8 mouse cellular contexts compared by ENCODE assay signal in genomic region chr15:100910381-100910841, GRCm38 (mm10). TPM values are rescaled to one million over a fixed set of nuclear protein-coding genes. Genes with fewer than 3 reads are reported as not detected.
DNase-seq lines count a peak whose midpoint lies in the region; ATAC-seq and TF ChIP-seq lines count a peak whose summit lies in the region.

No protein-coding gene starts in this region.

- no peak for TF ChIP-seq CTCF in hindbrain, postnatal 0 days (IDR thresholded peaks at IDR 0.05; ENCODE audit: low read depth)
- no peak for TF ChIP-seq CTCF in lung, adult 2 months (IDR thresholded peaks at IDR 0.05; ENCODE audit: insufficient read depth, low read length)

- H3K9me3 ChIP-seq in embryonic facial prominence, embryonic 10.5 days: no peaks in the 10 kb centered on the region
- H3K9me3 ChIP-seq in hindbrain, postnatal 0 days (ENCODE audit: low read length): no peaks in the 10 kb centered on the region
- H3K9me3 ChIP-seq in neural tube, embryonic 13.5 days: no peaks in the 10 kb centered on the region
- no peaks in the 10 kb centered on the region for H3K9me3 ChIP-seq in heart, embryonic 11.5 days (replicated peaks; ENCODE audit: control insufficient read depth, low read length)

- no peaks in the 10 kb centered on the region for H3K36me3 ChIP-seq in embryonic facial prominence, embryonic 10.5 days (replicated peaks)
- H3K36me3 ChIP-seq in hindbrain, postnatal 0 days (ENCODE audit: insufficient read depth, low read length): no peaks in the 10 kb centered on the region
- no peaks in the 10 kb centered on the region for H3K36me3 ChIP-seq in neural tube, embryonic 13.5 days
- no peaks in the 10 kb centered on the region for H3K36me3 ChIP-seq in heart, embryonic 11.5 days (ENCODE audit: control insufficient read depth, insufficient read depth, low read length)

- DNase-seq in adrenal gland, postnatal 14 days: peak; percentile 38
- DNase-seq in embryonic facial prominence, embryonic 10.5 days (ENCODE audit: low spot score): no peak
- peak; percentile 72 for DNase-seq in hindbrain, postnatal 0 days (ENCODE audit: low spot score)
- no peak for DNase-seq in heart, adult 9 months (ENCODE audit: low spot score in 2 of 2)
- DNase-seq in lung, adult 2 months: no peak

- H3K4me1 ChIP-seq in embryonic facial prominence, embryonic 10.5 days: peaks cover 57% of the 10 kb centered on the region
- peaks cover 12% of the 10 kb centered on the region for H3K4me1 ChIP-seq in hindbrain, postnatal 0 days (ENCODE audit: insufficient read depth, low read length)
- peaks cover 39% of the 10 kb centered on the region for H3K4me1 ChIP-seq in neural tube, embryonic 13.5 days (replicated peaks)
- peaks cover 3% of the 10 kb centered on the region; the same call in 1 of the 2 replicates for H3K4me1 ChIP-seq in heart, embryonic 11.5 days (ENCODE audit: control insufficient read depth, insufficient read depth, low read length)
- H3K4me1 ChIP-seq in lung, adult 2 months (ENCODE audit: control insufficient read depth, insufficient read depth, low read length): no peaks in the 10 kb centered on the region; the same call in 1 of the 2 replicates

- peak; percentile 48 for ATAC-seq in hindbrain, postnatal 0 days
- no peak for ATAC-seq in neural tube, embryonic 13.5 days (ENCODE audit: low read depth)
- no peak for ATAC-seq in heart, embryonic 11.5 days (replicated peaks; ENCODE audit: insufficient number of reproducible peaks, low FRiP score, low TSS enrichment)
- ATAC-seq in megakaryocyte, adult 5-6 weeks (ENCODE audit: poor library complexity, severe bottlenecking): no peak

- no peak overlapping the region for H3K4me3 ChIP-seq in embryonic facial prominence, embryonic 10.5 days
- H3K4me3 ChIP-seq in hindbrain, postnatal 0 days (ENCODE audit: low read length): no peak overlapping the region
- no peak overlapping the region for H3K4me3 ChIP-seq in neural tube, embryonic 13.5 days
- H3K4me3 ChIP-seq in heart, embryonic 11.5 days (ENCODE audit: low read depth, low read length): no peak overlapping the region
- no peak overlapping the region for H3K4me3 ChIP-seq in lung, adult 2 months (replicated peaks; ENCODE audit: extremely low read depth, low read depth, low read length)

- peak overlapping the region; percentile 24; the same call in 1 of the 2 replicates for H3K27ac ChIP-seq in embryonic facial prominence, embryonic 10.5 days (replicated peaks)
- peak overlapping the region; percentile 88 for H3K27ac ChIP-seq in hindbrain, postnatal 0 days
- H3K27ac ChIP-seq in neural tube, embryonic 13.5 days (replicated peaks): peak overlapping the region; percentile 81
- no peak overlapping the region for H3K27ac ChIP-seq in heart, embryonic 11.5 days (ENCODE audit: low read depth, low read length)

- peak overlapping the region; percentile 1; the same call in 1 of the 2 replicates for H3K4me2 ChIP-seq in hindbrain, postnatal 0 days (ENCODE audit: low read depth, low read length)
- H3K4me2 ChIP-seq in neural tube, embryonic 13.5 days: no peak overlapping the region
- H3K4me2 ChIP-seq in heart, embryonic 11.5 days: no peak overlapping the region

- TF ChIP-seq POLR2A in lung, adult 2 months (IDR thresholded peaks at IDR 0.05; ENCODE audit: borderline replicate concordance, extremely low read depth, low read depth, low read length): no peak

- H3K27me3 ChIP-seq in embryonic facial prominence, embryonic 10.5 days (replicated peaks; ENCODE audit: low read depth, poor library complexity, severe bottlenecking): no peaks in the 10 kb centered on the region
- no peaks in the 10 kb centered on the region for H3K27me3 ChIP-seq in hindbrain, postnatal 0 days (ENCODE audit: insufficient read depth, low read length)
- no peaks in the 10 kb centered on the region for H3K27me3 ChIP-seq in neural tube, embryonic 13.5 days
- H3K27me3 ChIP-seq in heart, embryonic 11.5 days (ENCODE audit: control insufficient read depth, insufficient read depth, low read length): no peaks in the 10 kb centered on the region

- H3K9ac ChIP-seq in hindbrain, postnatal 0 days (replicated peaks; ENCODE audit: low read length): 0 out of 2 replicates have a peak overlapping the region, but pooled peaks have one; percentile 5
- no peak overlapping the region for H3K9ac ChIP-seq in neural tube, embryonic 13.5 days
- H3K9ac ChIP-seq in heart, embryonic 11.5 days (ENCODE audit: low read depth, low read length): no peak overlapping the region

- 52% methylated on average over 10 of the region's 10 CpGs for WGBS in embryonic facial prominence, embryonic 10.5 days
- 22% methylated on average over 10 of the region's 10 CpGs for WGBS in hindbrain, postnatal 0 days
- 40% methylated on average over 10 of the region's 10 CpGs for WGBS in neural tube, embryonic 13.5 days
- 59% methylated on average over 10 of the region's 10 CpGs for WGBS in heart, embryonic 11.5 days (ENCODE audit: insufficient replicate concordance)
- WGBS in lung, adult 2 months: 61% methylated on average over 10 of the region's 10 CpGs

RNA-seq across cellular contexts. Expression of gene Scn8a, which starts 40.8 kb away (rescaled TPM):
- total RNA-seq in adrenal gland, postnatal 14 days (2021): 4.2 and 4.7 TPM in 2 replicates
- 7.3 and 8.1 TPM in 2 replicates for polyA plus RNA-seq in embryonic facial prominence, embryonic 10.5 days (2016; fragmentation: Nextera tagmentation; extraction: Ambion mirVana)
- total RNA-seq in hindbrain, postnatal 0 days (2014; rRNA removed): 40.1 and 45.7 TPM in 2 replicates
- polyA plus RNA-seq in hindbrain, postnatal 0 days (2015; fragmentation: Nextera tagmentation; extraction: Ambion mirVana): 26.9 and 32.4 TPM in 2 replicates
- 17.6 and 18.2 TPM in 2 replicates for polyA plus RNA-seq in neural tube, embryonic 13.5 days (2015; fragmentation: Nextera tagmentation; extraction: Ambion mirVana)
- 0.96 and 1.2 TPM in 2 replicates for polyA plus RNA-seq in heart, embryonic 11.5 days (2014; fragmentation: Nextera tagmentation; extraction: Ambion mirVana)
- not detected in 2 replicates for total RNA-seq in megakaryocyte, adult 5-6 weeks (2015)
- total RNA-seq in megakaryocyte, adult 5-6 weeks (2017): under 0.01 TPM in 1 of 2 replicates, not detected in the other
- 0.14 and 0.27 TPM in 2 replicates for polyA plus RNA-seq in lung, adult 2 months (2012; rRNA removed)

Comparison
In these comparisons a context has a peak if more than half of its experiments do, and no peak if none do; other contexts are left out.
1. DNase-seq: peak in adrenal gland, postnatal 14 days (single experiment) and hindbrain, postnatal 0 days (single experiment); none in embryonic facial prominence, embryonic 10.5 days (single experiment), heart, adult 9 months (0 of 2) and lung, adult 2 months (single experiment).